Mouse (Mus musculus): ENCODE results near the gene Fibin.

DNA sequence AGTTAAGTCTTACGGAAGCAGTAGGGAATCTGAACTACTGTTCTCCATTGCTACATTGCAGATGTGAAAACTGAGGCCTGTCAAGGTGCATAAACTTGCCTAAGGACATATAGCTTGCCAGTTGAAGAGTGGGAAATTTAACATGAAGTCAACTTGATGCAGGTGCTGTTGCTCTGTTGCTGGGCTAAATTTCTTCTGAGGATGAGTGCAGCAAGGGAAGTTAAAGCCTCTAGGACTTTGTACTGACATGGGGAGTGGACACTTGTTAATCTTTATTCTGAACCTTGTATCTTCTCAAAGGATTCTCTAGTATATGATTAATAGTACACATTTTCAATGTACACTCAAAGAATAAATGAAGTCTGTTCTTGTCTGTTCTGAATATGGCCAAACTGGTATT is 13.7 kb upstream of the Fibin start:
- TF ChIP-seq CTCF (IDR thresholded peaks at IDR 0.05; ENCODE audit: low read depth, low read length) (no peak), POLR2A (IDR thresholded peaks at IDR 0.05; ENCODE audit: insufficient read depth, low read length) (no peak), EP300 (IDR thresholded peaks at IDR 0.05; ENCODE audit: insufficient read depth, low read depth, low read length) (no peak)
